In the genomic region with DNA sequence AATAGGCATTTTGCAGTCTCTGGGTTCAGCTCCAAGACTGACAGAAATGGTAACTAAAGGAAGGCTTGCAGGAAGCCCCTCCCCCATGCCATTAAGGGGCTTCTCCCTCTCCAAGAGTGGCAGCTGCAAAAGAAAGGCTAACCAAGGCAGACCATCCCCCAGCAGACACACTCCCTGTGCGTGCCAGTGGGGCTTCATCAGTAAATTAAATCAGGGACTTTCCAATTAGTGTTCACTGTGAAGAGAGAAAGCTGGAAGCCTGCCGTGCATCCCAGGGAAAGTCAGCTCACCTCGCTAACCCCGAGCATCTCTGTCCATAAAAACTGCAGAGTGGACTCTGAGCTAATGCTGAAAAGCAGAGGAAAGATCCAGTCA, we compare ENCODE assay signal across 13 mouse cellular contexts.
DNase-seq lines count a peak whose midpoint lies in the region; ATAC-seq lines count a peak whose summit lies in the region.
"Had no signal": no experiment of that assay in that cellular context is flagged by ENCODE, and none has a peak within 500 bp of the region (broad histone marks: within the 10 kb centered on the region; RNA-seq: fewer than 3 reads in every experiment).

No protein-coding gene starts in this region.

- H3K9me3 ChIP-seq in embryonic facial prominence, embryonic 10.5 days: no peaks in the 10 kb centered on the region
- no peaks in the 10 kb centered on the region for H3K9me3 ChIP-seq in hindbrain, embryonic 10.5 days
- no peaks in the 10 kb centered on the region for H3K9me3 ChIP-seq in midbrain, embryonic 14.5 days (ENCODE audit: control insufficient read depth, low read length)
- H3K9me3 ChIP-seq: heart, embryonic 10.5 days had no signal

- peak; percentile 54 for DNase-seq in Muller cell, postnatal 12 days (ENCODE audit: inconsistent ontology term)
- DNase-seq in embryonic facial prominence, embryonic 10.5 days (ENCODE audit: low spot score): peak; percentile 44
- peak; percentile 26 for DNase-seq in hindbrain, embryonic 10.5 days (ENCODE audit: low spot score)
- DNase-seq in midbrain, embryonic 14.5 days: peak; percentile 77
- no peak for DNase-seq in natural killer cell, adult 2 months (ENCODE audit: low spot score in 2 of 2)
- DNase-seq: adrenal gland, postnatal 10 days; cerebellum, adult 11 months; kidney, postnatal 25 days; liver had no signal

- peak overlapping the region; percentile 41; the same call in 1 of the 2 replicates for H3K27ac ChIP-seq in embryonic facial prominence, embryonic 10.5 days (replicated peaks)
- H3K27ac ChIP-seq in hindbrain, embryonic 10.5 days: peak overlapping the region; percentile 14
- peak overlapping the region; percentile 72 for H3K27ac ChIP-seq in midbrain, embryonic 14.5 days (replicated peaks; ENCODE audit: low read depth, low read length)
- H3K27ac ChIP-seq: heart, embryonic 10.5 days had no signal

- peak; percentile 62 for ATAC-seq in midbrain, embryonic 14.5 days (ENCODE audit: low FRiP score, low TSS enrichment)
- ATAC-seq in erythroblast, adult 5-6 weeks (replicated peaks; ENCODE audit: low FRiP score, poor library complexity, severe bottlenecking): no peak
- no peak for ATAC-seq in cerebellum, adult (ENCODE audit: insufficient number of reproducible peaks, low FRiP score, low TSS enrichment)
- ATAC-seq: lung, postnatal 0 days had no signal

- 13% methylated on average over 4 of the region's 4 CpGs for WGBS in embryonic facial prominence, embryonic 10.5 days
- WGBS in hindbrain, embryonic 10.5 days: 21% methylated on average over 4 of the region's 4 CpGs
- 10% methylated on average over 4 of the region's 4 CpGs for WGBS in midbrain, embryonic 14.5 days

- no peak overlapping the region for H3K4me3 ChIP-seq in embryonic facial prominence, embryonic 10.5 days
- H3K4me3 ChIP-seq in hindbrain, embryonic 10.5 days: no peak overlapping the region
- no peak overlapping the region for H3K4me3 ChIP-seq in midbrain, embryonic 14.5 days (replicated peaks; ENCODE audit: low read depth, low read length)
- H3K4me3 ChIP-seq: heart, embryonic 10.5 days had no signal

- peaks cover 26% of the 10 kb centered on the region for H3K4me1 ChIP-seq in embryonic facial prominence, embryonic 10.5 days
- peaks cover 24% of the 10 kb centered on the region for H3K4me1 ChIP-seq in hindbrain, embryonic 10.5 days (replicated peaks)
- peaks cover 26% of the 10 kb centered on the region for H3K4me1 ChIP-seq in midbrain, embryonic 14.5 days (ENCODE audit: control insufficient read depth, insufficient read depth, low read length)
- H3K4me1 ChIP-seq: heart, embryonic 10.5 days had no signal

- no peak overlapping the region for H3K9ac ChIP-seq in midbrain, embryonic 14.5 days (replicated peaks; ENCODE audit: low read length)

- no peaks in the 10 kb centered on the region for H3K36me3 ChIP-seq in embryonic facial prominence, embryonic 10.5 days (replicated peaks)
- no peaks in the 10 kb centered on the region for H3K36me3 ChIP-seq in hindbrain, embryonic 10.5 days
- H3K36me3 ChIP-seq in midbrain, embryonic 14.5 days (ENCODE audit: control insufficient read depth, insufficient read depth, low read length): no peaks in the 10 kb centered on the region
- H3K36me3 ChIP-seq: heart, embryonic 10.5 days had no signal

- H3K27me3 ChIP-seq in embryonic facial prominence, embryonic 10.5 days (replicated peaks; ENCODE audit: low read depth, poor library complexity, severe bottlenecking): peaks cover 20% of the 10 kb centered on the region
- 0 out of 2 replicates have a peak, but pooled peaks cover 5% of the 10 kb centered on the region for H3K27me3 ChIP-seq in hindbrain, embryonic 10.5 days (ENCODE audit: insufficient read depth, poor library complexity, severe bottlenecking)
- H3K27me3 ChIP-seq in midbrain, embryonic 14.5 days (ENCODE audit: control insufficient read depth, insufficient read depth, low read length): no peaks in the 10 kb centered on the region

- H3K4me2 ChIP-seq in midbrain, embryonic 14.5 days (ENCODE audit: low read length): no peak overlapping the region

Comparison
In these comparisons a context has a peak if more than half of its experiments do, and no peak if none do; other contexts are left out.
1. DNase-seq: peak in Muller cell, postnatal 12 days (single experiment), embryonic facial prominence, embryonic 10.5 days (single experiment), hindbrain, embryonic 10.5 days (single experiment) and midbrain, embryonic 14.5 days (single experiment); none in natural killer cell, adult 2 months (0 of 2).
2. H3K27ac ChIP-seq: peak in every context shown above with its lines; median percentile 72 in midbrain, embryonic 14.5 days; 41 in embryonic facial prominence, embryonic 10.5 days; 14 in hindbrain, embryonic 10.5 days.